Mouse (Mus musculus): ENCODE measurements around the gene Sult2b1. TPM values are rescaled to one million over a fixed set of nuclear protein-coding genes. Genes with fewer than 3 reads are reported as not detected.
A peak's percentile ranks its signal among the peaks of the same experiment; 100 is the strongest.

Sult2b1 gene
- polyA plus RNA-seq, 1 experiment from 2014 or later = 0.68 TPM

DNA sequence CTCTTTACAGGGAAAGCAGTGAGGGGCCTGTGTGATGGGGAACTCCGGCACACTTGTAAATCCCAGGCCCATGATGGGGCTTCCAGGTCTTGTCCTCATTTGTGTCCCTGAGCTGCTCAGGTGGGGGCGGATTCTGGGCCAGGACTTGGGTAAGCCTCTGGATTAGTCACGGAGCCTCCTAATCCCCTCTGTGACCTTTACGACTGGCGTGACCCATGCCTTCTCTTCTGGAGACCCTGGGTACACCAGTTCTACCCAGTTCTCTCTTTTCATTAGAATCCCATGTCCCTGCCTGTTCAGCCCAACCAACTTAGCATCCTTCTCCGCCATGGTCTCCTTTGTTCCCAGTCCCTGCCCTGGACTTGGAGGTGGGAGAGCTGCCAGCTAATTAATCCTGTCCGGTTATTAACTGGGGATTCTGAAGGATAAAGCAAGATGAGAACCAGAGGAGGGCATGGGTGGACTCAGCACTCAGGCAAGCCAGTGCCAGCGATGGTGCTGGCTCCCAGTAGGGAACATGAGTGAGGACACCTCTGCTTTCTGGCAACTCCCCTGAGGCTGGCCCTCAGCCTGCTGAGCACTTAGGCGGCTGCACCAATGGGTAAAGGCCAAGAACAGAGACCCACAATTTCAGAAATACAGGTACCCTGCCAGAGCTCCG lies 31.0 kb upstream of the Sult2b1 start:
- H3K4me1 ChIP-seq (replicated peaks) = peaks cover 35% of the 10 kb centered on the region
- peak overlapping the region; percentile 63 for H3K4me2 ChIP-seq
- WGBS (ENCODE audit: insufficient replicate concordance) = 72% methylated on average over 10 of the region's 10 CpGs
- H3K4me3 ChIP-seq (replicated peaks) = peak overlapping the region; percentile 43; the same call in 1 of the 2 replicates
- no peak overlapping the region for H3K9ac ChIP-seq
- peaks cover 25% of the 10 kb centered on the region for H3K36me3 ChIP-seq
- no peak overlapping the region for H3K27ac ChIP-seq
- H3K9me3 ChIP-seq (replicated peaks) = no peaks in the 10 kb centered on the region
- no peak for DNase-seq
- H3K27me3 ChIP-seq = 0 out of 2 replicates have a peak, but pooled peaks cover 14% of the 10 kb centered on the region
- ATAC-seq (ENCODE audit: low read depth) = no peak

- ATAC-seq (ENCODE audit: low read depth) (no peak), DNase-seq (no peak)
- H3K4me3 ChIP-seq (replicated peaks) = peak overlapping the region; percentile 43
- peaks cover 35% of the 10 kb centered on the region for H3K4me1 ChIP-seq (replicated peaks)
- H3K27ac ChIP-seq = no peak overlapping the region
- 0 out of 2 replicates have a peak, but pooled peaks cover 11% of the 10 kb centered on the region for H3K27me3 ChIP-seq
- H3K9ac ChIP-seq = no peak overlapping the region
- no peaks in the 10 kb centered on the region for H3K9me3 ChIP-seq (replicated peaks)
- 6% methylated on average over 5 of the region's 5 CpGs for WGBS (ENCODE audit: insufficient replicate concordance)
- peak overlapping the region; percentile 63 for H3K4me2 ChIP-seq
- H3K36me3 ChIP-seq = peaks cover 31% of the 10 kb centered on the region
Observed at GRCm38 (mm10) chr7:45814841-45815240, 30.4 kb upstream of the Sult2b1 start.

GRCm38 (mm10) chr7:45813787-45814779 lies 29.6 kb upstream of the Sult2b1 start, which contains the start of gene Cyth2:
Cyth2 (minus strand) TSS chr7:45814581.
- peak within 1 kb of the TSS; percentile 99 for H3K4me3 ChIP-seq (replicated peaks)
- WGBS (ENCODE audit: insufficient replicate concordance) = under 1% methylated on average over 88 of the region's 92 CpGs
- H3K9ac ChIP-seq = peak within 1 kb of the TSS; percentile 97
- H3K27ac ChIP-seq = peak within 1 kb of the TSS; percentile 96
- H3K36me3 ChIP-seq = peaks cover 39% of the 10 kb centered on the region
- ATAC-seq (ENCODE audit: low read depth) (peak; percentile 98), DNase-seq (peak; percentile 99)
- H3K9me3 ChIP-seq (replicated peaks) = no peaks in the 10 kb centered on the region
- H3K4me1 ChIP-seq (replicated peaks) = peaks cover 35% of the 10 kb centered on the region
- H3K27me3 ChIP-seq = 0 out of 2 replicates have a peak, but pooled peaks cover 9% of the 10 kb centered on the region
- H3K4me2 ChIP-seq = peak within 1 kb of the TSS; percentile 96

GRCm38 (mm10) chr7:45812921-45813320 lies 28.5 kb upstream of the Sult2b1 start:
- no peak overlapping the region for H3K27ac ChIP-seq

GRCm38 (mm10) chr7:45809276-45810075 lies 25.0 kb upstream of the Sult2b1 start:
- no peak overlapping the region for H3K27ac ChIP-seq
- H3K9ac ChIP-seq = no peak overlapping the region
- H3K4me1 ChIP-seq (replicated peaks) = peaks cover 24% of the 10 kb centered on the region
- peaks cover 66% of the 10 kb centered on the region for H3K36me3 ChIP-seq
- H3K9me3 ChIP-seq (replicated peaks) = no peaks in the 10 kb centered on the region
- no peak for ATAC-seq (ENCODE audit: low read depth)
- H3K4me2 ChIP-seq = no peak overlapping the region
- WGBS (ENCODE audit: insufficient replicate concordance) = 84% methylated on average over 14 of the region's 14 CpGs
- H3K27me3 ChIP-seq = no peaks in the 10 kb centered on the region
- no peak for DNase-seq
- H3K4me3 ChIP-seq (replicated peaks) = no peak overlapping the region

More at GRCm38 (mm10) chr7:45812921-45813320, 28.5 kb upstream of the Sult2b1 start:
- no peaks in the 10 kb centered on the region for H3K9me3 ChIP-seq (replicated peaks)
- H3K4me1 ChIP-seq (replicated peaks) = peaks cover 35% of the 10 kb centered on the region
- H3K27me3 ChIP-seq = no peaks in the 10 kb centered on the region
- H3K4me3 ChIP-seq (replicated peaks) = peak overlapping the region; percentile 99
- H3K9ac ChIP-seq = peak overlapping the region; percentile 97
- peaks cover 50% of the 10 kb centered on the region for H3K36me3 ChIP-seq
- peak overlapping the region; percentile 96 for H3K4me2 ChIP-seq
- no peak for ATAC-seq (ENCODE audit: low read depth)
- DNase-seq = no peak
- 92% methylated on average over 8 of the region's 8 CpGs for WGBS (ENCODE audit: insufficient replicate concordance)

DNA sequence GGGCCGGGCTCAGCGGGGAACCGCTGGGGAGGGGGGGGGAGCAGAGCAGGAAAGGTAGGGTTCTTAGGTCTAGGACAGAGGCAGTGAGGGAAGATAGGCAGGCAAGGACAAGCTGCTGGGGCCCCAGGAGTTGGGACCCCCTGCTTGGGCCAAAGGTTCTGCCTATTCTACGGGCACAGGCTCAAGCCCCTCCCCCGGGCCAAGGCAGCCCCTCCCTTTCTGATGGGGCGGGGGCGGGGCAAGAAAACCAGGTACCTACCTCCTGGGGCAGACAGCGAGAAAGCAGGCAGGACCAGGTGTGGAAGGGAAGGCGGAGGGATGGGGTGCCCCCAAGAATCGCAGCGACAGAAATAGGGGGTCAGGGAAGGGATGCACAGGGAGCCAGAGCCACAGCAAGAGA lies 24.0 kb upstream of the Sult2b1 start:
- ATAC-seq (ENCODE audit: low read depth) (no peak), DNase-seq (no peak)
- Histone ChIP-seq H3K4me1 (replicated peaks) (peaks cover 22% of the 10 kb centered on the region), H3K27ac (no peak overlapping the region), H3K9me3 (replicated peaks) (no peaks in the 10 kb centered on the region), H3K4me3 (replicated peaks) (no peak overlapping the region), H3K4me2 (no peak overlapping the region), H3K36me3 (peaks cover 66% of the 10 kb centered on the region), H3K9ac (no peak overlapping the region), H3K27me3 (no peaks in the 10 kb centered on the region)
- WGBS (ENCODE audit: insufficient replicate concordance) = 71% methylated on average over 11 of the region's 11 CpGs

GRCm38 (mm10) chr7:45805941-45806340 lies 21.5 kb upstream of the Sult2b1 start:
- ATAC-seq (ENCODE audit: low read depth) = no peak
- Histone ChIP-seq H3K4me2 (no peak overlapping the region), H3K9ac (no peak overlapping the region), H3K4me1 (replicated peaks) (peaks cover 4% of the 10 kb centered on the region), H3K9me3 (replicated peaks) (no peaks in the 10 kb centered on the region), H3K4me3 (replicated peaks) (no peak overlapping the region), H3K36me3 (peaks cover 45% of the 10 kb centered on the region), H3K27ac (no peak overlapping the region), H3K27me3 (no peaks in the 10 kb centered on the region; the same call in 1 of the 2 replicates)
- DNase-seq = no peak
- 55% methylated on average over 5 of the region's 5 CpGs for WGBS (ENCODE audit: insufficient replicate concordance)

DNA sequence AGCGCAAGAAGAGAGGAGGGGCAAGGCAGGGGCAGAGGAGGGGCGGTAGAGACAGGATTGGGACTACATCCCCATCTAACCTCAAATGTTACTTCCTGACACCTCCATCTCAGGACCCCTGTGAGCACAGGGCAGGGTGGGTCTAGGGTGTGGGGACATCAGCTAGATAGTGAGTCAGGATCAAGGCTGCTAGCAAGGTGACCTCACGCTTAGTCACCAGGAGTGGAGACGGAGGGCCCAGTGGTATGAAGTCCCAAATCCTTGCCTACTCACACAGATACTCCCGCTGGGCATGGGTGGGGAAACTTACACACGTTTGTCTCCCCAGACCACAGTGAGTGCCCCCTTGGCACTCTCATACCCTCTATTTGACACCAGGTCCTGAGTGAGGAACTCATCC lies 18.1 kb upstream of the Sult2b1 start:
- WGBS (ENCODE audit: insufficient replicate concordance) = 67% methylated on average over 6 of the region's 6 CpGs
- peaks cover 29% of the 10 kb centered on the region for H3K27me3 ChIP-seq
- H3K9ac ChIP-seq = no peak overlapping the region
- peaks cover 30% of the 10 kb centered on the region for H3K4me1 ChIP-seq (replicated peaks)
- H3K4me2 ChIP-seq = no peak overlapping the region
- H3K4me3 ChIP-seq (replicated peaks) = no peak overlapping the region
- DNase-seq (no peak), ATAC-seq (ENCODE audit: low read depth) (no peak)
- no peak overlapping the region for H3K27ac ChIP-seq
- H3K9me3 ChIP-seq (replicated peaks) = no peaks in the 10 kb centered on the region
- H3K36me3 ChIP-seq = peaks cover 12% of the 10 kb centered on the region

DNA sequence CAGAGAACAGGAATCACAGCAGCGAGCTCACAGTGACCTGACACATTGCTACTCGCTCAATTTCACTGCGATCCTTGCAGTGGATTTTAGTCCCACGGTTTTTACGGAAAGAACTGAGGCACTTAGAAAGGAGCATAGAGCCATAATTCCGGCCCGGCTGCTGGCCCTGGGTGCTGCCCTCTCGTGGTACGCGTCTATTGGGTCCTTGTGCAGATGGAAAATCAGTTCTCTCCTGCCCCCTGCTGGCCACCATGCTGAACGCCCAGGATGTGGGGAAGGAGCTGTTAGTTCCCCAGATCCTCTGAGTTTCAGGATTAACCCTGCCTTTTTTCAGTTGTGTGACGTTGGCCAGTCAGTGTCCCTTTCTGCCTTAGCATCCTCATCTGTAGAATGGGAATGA lies 16.9 kb upstream of the Sult2b1 start:
- H3K4me2 ChIP-seq = peak overlapping the region; percentile 71
- 0 out of 2 replicates have a peak overlapping the region, but pooled peaks have one; percentile 26 for H3K9ac ChIP-seq
- peaks cover 41% of the 10 kb centered on the region for H3K27me3 ChIP-seq
- DNase-seq = peak; percentile 83
- peaks cover 42% of the 10 kb centered on the region for H3K4me1 ChIP-seq (replicated peaks)
- H3K27ac ChIP-seq = no peak overlapping the region
- no peaks in the 10 kb centered on the region for H3K36me3 ChIP-seq
- 2% methylated on average over 12 of the region's 12 CpGs for WGBS (ENCODE audit: insufficient replicate concordance)
- 0 out of 2 replicates have a peak, but pooled peaks have one; percentile 33 for ATAC-seq (ENCODE audit: low read depth)
- peak overlapping the region; percentile 48 for H3K4me3 ChIP-seq (replicated peaks)
- H3K9me3 ChIP-seq (replicated peaks) = no peaks in the 10 kb centered on the region

GRCm38 (mm10) chr7:45800546-45801204 lies 16.2 kb upstream of the Sult2b1 start:
- Histone ChIP-seq H3K4me3 (replicated peaks) (peak overlapping the region; percentile 48), H3K4me1 (replicated peaks) (peaks cover 49% of the 10 kb centered on the region), H3K27ac (no peak overlapping the region), H3K9ac (peak overlapping the region; percentile 26; the same call in 1 of the 2 replicates), H3K9me3 (replicated peaks) (no peaks in the 10 kb centered on the region), H3K27me3 (peaks cover 47% of the 10 kb centered on the region), H3K36me3 (no peaks in the 10 kb centered on the region), H3K4me2 (peak overlapping the region; percentile 71)
- 4% methylated on average over 21 of the region's 25 CpGs for WGBS (ENCODE audit: insufficient replicate concordance)
- DNase-seq = peak; percentile 64
- peak; percentile 52 for ATAC-seq (ENCODE audit: low read depth)
